Mouse (Mus musculus) bone marrow, adult 2 months (tissue): ENCODE measurements around the gene Hist1h2bm.
"Not testable (repeated sequence)": the region's sequence is repeated elsewhere in the genome, so short reads cannot be mapped to it uniquely, and the experiment has no call there.

ENCODE experiments used
- CTCF ChIP-seq: fragments of 200-500 bp; IDR thresholded peaks from 2 replicates; pipeline ENCODE4 v1.5.1; 2011; ENCODE audit warnings: low read length, control low read depth; ENCODE audit not compliant: control insufficient read depth, insufficient read depth
- POLR2A ChIP-seq: fragments of 200-500 bp; IDR thresholded peaks from 2 replicates; pipeline ENCODE4 v1.6.1; 2011; ENCODE audit warnings: low read depth, mild to moderate bottlenecking, control low read depth, low read length, borderline replicate concordance; ENCODE audit not compliant: control insufficient read depth

DNA sequence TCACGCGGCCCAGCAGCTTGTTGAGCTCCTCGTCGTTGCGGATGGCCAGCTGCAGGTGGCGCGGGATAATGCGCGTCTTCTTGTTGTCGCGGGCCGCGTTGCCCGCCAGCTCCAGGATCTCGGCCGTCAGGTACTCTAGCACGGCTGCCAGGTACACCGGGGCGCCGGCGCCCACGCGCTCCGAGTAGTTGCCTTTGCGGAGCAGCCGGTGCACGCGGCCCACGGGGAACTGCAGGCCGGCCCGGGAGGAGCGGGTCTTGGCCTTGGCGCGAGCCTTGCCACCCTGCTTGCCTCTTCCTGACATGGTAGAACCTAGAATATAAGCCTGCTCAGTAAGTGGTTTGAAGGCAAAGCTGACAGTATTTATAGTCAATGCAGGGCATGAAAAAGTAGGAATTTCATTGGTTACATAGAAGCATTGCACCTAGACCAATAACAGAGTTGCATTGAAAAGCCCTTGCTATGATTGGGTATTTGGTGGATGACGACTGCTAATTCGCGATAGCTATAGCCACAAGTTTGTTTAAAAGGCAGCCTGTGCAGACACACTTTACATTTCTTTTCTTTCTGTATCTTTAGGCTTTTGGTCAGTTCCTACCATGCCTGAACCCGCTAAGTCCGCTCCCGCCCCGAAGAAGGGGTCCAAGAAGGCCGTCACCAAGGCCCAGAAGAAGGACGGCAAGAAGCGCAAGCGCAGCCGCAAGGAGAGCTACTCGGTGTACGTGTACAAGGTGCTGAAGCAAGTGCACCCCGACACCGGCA is 31.9 kb downstream of the Hist1h2bm start, which contains the start of the genes Hist1h2ak and Hist1h2bn:
- not testable (repeated sequence) for TF ChIP-seq CTCF
- peak; percentile 97 for TF ChIP-seq POLR2A
